Mouse (Mus musculus) gastrocnemius, adult 2 months (tissue): ENCODE measurements around the gene Tmem74b. TPM values are rescaled to one million over a fixed set of nuclear protein-coding genes. Genes with fewer than 3 reads are reported as not detected.

Source experiments
- DNase-seq: peaks from one replicate; pipeline ENCODE4 v3.0.0; 2022
- H3K27ac ChIP-seq: fragments of 200-600 bp; 2 replicates; pipeline ENCODE4 v1.8.1; 2022; ENCODE audit warnings: mild to moderate bottlenecking
- H3K4me3 ChIP-seq: fragments of 200-600 bp; 2 replicates; pipeline ENCODE4 v1.8.1; 2022; ENCODE audit warnings: mild to moderate bottlenecking, moderate library complexity
- CTCF ChIP-seq: fragments of 200-600 bp; IDR thresholded peaks from 2 replicates; pipeline ENCODE4 v1.8.1; 2022; ENCODE audit warnings: antibody characterized with exemption, mild to moderate bottlenecking, moderate library complexity
- intact Hi-C: fragments of 180-260 bp; cut with DNase I; formaldehyde crosslinking; loops from one replicate; pipeline ENCODE4 v1.15.1; 2025
- total RNA-seq, 2 experiments: library from RNA; stranded (reverse); gene quantifications; 2 replicates each; pipeline ENCODE4 v1.2.3; 2021

The Tmem74b gene
- total RNA-seq, 2 experiments from 2014 or later, result 0.51 to 1.9 TPM

DNA sequence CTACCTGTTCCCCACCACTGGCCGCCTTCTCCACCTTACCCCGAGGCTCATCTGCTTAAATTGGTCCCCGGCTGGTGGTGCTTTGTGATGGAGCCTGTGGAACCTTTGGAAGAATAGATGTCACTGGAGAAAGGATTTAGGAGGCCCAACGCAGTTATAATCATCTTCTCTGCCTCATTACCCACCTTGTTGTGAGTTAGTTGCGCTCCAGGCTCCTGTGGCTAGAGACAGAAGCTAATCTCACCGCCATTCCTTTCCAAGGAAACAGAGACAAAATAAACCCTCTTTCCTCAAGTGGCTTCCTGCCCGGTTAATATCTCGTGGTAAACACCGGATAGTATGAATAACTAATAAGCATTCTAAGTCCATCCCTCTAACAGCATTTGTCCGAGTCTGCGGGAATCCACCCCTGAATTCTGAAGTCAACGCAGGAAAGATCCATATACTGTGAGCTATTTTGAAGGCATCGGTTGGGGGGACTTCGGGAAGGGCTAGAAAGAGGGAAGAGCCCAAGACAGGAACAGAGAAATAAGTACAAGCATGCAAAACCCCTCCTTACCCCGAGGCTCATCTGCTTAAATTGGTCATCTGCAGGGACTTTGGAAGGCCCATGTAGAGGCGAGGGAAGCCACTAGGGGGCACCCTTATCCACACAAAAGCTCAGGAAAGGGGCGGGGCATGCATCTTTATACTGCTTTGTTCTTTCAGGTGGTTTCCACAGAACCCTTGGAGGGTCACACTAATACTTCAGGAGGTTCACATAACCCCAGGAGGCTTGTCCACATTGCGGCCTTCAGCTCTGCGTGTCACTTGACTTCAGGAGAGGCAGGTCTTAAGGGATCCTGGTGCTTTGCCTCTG is 46.3 kb downstream of the Tmem74b start:
- DNase-seq, result peak; percentile 53
- Histone ChIP-seq H3K27ac (no peak overlapping the region), H3K4me3 (no peak overlapping the region)
- peak; percentile 80 for TF ChIP-seq CTCF
- intact Hi-C loops, result no loop called here

DNA sequence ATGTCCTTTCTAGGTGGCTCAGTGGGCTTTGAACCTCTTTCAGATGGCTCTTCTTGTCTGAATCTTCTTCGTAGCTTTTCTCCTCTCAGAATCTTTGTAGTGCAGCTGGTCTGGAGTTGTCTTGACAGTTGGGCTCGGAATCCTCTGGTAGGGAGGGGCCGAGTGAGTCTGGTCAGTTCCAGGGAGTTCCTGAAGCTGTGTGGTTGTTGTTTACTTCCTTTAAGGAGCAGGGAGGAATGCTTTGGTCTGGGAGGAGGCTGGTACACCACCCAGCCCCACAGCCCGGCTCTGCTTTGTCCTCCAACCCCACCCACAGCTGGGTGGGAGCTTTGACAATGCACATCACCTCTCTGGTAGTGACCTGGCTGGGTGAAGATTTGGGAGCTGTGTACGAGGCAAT is 49.5 kb downstream of the Tmem74b start:
- H3K4me3 ChIP-seq, result no peak overlapping the region
- intact Hi-C loops, result no loop called here
- no peak overlapping the region for H3K27ac ChIP-seq
- no peak for TF ChIP-seq CTCF
- no peak for DNase-seq

DNA sequence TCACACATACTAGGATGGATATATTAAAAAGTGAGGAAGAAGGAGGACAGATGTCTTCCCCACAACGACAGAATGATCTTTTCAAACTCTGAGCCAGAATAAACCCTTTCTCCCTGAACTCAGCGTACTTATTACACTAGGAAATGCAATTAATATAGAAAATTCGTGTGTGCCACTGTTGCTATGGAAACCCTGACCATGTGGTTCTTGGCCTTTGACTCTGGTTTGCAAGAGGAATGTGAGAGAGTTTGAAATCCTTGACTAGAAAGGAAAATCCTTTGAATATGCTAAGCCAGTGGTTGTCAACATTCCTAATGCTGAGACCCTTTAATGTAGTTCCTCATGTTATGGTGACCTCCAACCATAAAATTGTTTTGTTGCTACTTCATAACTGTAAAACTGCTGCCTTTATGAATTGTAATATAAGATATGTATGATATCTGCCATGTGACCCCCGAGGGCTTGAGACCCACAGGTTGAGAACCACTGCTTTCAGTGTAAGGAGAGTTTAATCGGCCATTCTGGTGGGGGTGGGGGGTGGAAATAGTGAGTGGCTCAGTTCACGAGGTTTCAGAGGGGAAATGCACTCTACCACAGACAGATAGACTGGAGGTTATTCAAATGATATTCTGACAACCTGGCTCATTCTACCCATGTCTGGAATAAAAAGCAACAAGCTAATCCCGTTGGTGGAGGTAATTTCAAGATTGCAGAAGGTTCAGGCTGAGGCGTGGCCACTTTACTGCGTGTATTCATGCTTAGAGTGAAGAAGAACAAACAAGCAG is 54.7 kb downstream of the Tmem74b start:
- no peak overlapping the region for H3K27ac ChIP-seq
- no peak for TF ChIP-seq CTCF
- intact Hi-C loops, result no loop called here
- H3K4me3 ChIP-seq, result no peak overlapping the region
- no peak for DNase-seq

DNA sequence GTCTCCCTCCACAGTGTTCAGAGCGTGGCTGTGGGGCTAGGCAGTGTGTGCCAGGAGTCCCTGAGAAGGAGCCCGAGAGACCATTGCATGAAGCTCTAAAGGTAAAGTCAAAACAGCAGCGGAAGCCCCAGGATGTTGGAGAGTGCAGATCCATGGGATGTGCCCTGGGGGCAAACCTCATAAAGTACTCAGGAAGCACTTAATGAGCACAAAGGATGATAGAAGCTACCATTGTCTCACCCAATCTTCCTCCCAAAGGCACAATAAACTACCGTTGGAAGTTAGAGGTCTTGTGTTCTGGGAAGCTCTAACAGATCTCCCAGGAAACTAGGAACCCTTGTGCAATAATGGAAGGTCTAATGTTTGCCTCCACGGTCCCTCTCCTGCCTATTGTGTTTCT is 55.6 kb downstream of the Tmem74b start:
- H3K4me3 ChIP-seq, result no peak overlapping the region
- DNase-seq, result no peak
- intact Hi-C loops, result no loop called here
- no peak overlapping the region for H3K27ac ChIP-seq
- no peak for TF ChIP-seq CTCF

DNA sequence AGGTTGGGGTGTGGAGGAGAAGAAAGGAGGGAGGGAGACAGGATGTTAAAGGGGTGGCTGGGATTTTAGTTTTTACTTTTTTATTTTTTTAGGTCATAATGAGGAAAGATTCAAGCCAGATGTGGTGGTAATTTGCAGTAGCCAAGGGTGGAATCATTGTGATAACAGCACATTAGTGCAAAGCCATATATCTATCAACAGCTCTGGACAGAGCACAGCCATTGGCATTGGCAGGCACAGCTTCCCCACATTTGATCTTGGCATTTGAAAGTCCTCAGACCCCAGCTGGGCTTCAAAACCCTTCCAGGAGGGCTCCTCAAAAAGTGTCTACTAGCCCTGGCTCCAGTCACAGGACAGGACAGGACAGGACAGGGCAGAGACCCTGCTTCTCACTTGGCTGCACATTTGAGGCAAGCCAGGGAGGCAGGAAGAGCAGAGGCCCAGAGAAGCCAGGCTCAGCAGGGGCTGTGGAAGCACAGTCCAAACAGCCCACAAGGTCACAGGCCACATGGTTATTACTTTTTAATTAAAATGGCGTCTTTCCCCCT is 57.1 kb downstream of the Tmem74b start:
- TF ChIP-seq CTCF, result no peak
- DNase-seq, result no peak
- intact Hi-C loops, result no loop called here
- Histone ChIP-seq H3K4me3 (no peak overlapping the region), H3K27ac (no peak overlapping the region)

Other genes with a start within 250 kb of the Tmem74b start
- gene 4921509C19Rik, start 225.9 kb upstream of the Tmem74b start, total RNA-seq, result not detected
- gene Nsfl1c, start 207.8 kb upstream of the Tmem74b start, total RNA-seq, result 10 to 100 TPM; 83.1 to 84.4 TPM
- gene Fkbp1a, start 159.5 kb upstream of the Tmem74b start, total RNA-seq, result 100 to 1,000 TPM; 159 to 181 TPM
- gene Sdcbp2, start 129.4 kb upstream of the Tmem74b start, total RNA-seq, result under 1 TPM; 0.56 to 0.75 TPM
- gene Snph, start 69.4 kb upstream of the Tmem74b start, total RNA-seq, result 10 to 100 TPM; 31.7 to 35.9 TPM
- gene Rad21l, start 33.5 kb upstream of the Tmem74b start, total RNA-seq, result not detected
- gene Psmf1, start 42.2 kb downstream of the Tmem74b start, total RNA-seq, result 10 to 100 TPM; 16.2 to 19.6 TPM
- not detected for gene Rspo4, start 140.9 kb downstream of the Tmem74b start, total RNA-seq
- under 1 TPM in 1 of 2 experiments, not detected in 1; 0.20 TPM for gene Angpt4, start 209.2 kb downstream of the Tmem74b start, total RNA-seq